Mouse (Mus musculus) gastrocnemius, adult 8-10 months (tissue): ENCODE data around the gene Ube2b. TPM values are rescaled to one million over a fixed set of nuclear protein-coding genes. Genes with fewer than 3 reads are reported as not detected.

Experiments
- DNase-seq, 2 experiments: peaks; one replicate each; pipeline ENCODE4 v3.0.0; 2022; ENCODE audit warnings: low spot score in 2 of 2
- total RNA-seq, 4 experiments: library from RNA; stranded (reverse); gene quantifications; 2 replicates each; pipeline ENCODE4 v1.2.4; 2022

The Ube2b gene
- total RNA-seq, 4 experiments from 2014 or later = 518 to 669 (median 555) TPM

DNA sequence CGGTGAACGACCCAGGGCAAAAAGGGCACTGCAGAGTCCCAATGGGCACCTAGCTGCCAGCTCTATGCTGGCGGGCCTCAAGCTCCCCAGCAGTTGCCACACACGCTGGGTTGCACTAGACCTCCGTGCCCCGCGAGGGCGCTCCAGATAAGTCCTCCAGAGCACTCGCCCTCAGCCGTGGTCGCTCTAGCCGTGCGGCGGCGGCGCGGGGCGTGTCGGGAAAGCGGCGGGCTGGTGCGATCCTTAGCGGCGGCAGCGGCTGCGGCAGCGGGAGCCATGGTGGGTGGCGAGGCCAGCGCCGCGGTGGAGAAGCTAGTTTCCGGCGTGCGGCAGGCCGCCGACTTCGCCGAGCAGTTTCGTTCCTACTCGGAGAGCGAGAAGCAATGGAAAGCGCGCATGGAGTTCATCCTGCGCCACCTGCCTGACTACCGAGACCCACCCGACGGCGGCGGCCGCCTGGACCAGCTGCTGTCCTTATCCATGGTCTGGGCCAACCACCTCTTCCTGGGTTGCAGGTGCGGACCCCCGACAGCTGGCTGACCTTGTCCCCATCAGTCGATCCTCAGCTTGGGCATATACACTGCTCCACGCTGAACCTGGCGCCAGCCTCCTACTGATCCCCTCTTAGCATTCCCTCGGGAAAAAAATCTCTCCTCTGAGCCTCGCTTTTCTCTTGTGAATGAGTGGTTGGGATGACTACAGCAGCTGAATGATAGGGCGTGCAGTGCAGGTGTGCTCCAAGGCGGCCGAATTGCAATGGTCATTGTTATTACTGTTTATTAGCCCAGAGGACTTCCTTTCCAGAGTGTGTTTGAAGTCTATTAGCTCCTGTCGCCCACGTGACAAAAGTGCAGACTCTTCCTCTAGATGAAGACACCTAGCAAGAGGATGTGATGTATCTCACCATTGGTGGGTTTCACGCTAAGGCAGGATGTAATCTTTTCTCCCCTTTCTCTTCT lies 32.8 kb downstream of the Ube2b start, which contains the start of gene Cdkn2aipnl:
Gene Cdkn2aipnl (plus strand): TSS at position 219 of the 959 bp plus-strand sequence.
- peak; percentile 95 for DNase-seq

DNA sequence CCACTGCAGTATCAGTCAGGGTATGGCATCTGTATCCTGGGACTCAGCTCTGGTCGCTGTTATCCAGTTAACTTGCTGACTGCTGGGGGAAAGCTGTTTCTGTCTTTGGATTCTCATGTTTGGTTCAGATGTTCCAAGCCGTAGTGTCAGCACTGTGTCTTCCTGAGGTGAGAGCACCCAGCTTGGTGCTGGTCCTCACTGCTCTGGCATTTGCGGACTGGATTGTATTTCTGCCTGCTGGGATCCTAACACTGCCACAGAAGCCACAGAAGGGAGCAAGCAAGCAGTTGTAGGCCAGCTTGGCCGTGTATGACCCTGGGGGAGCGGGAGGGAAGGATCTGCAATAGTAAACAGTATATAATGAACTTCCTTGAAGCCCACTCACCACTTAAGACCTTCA lies 33.9 kb downstream of the Ube2b start:
- no peak for DNase-seq

DNA sequence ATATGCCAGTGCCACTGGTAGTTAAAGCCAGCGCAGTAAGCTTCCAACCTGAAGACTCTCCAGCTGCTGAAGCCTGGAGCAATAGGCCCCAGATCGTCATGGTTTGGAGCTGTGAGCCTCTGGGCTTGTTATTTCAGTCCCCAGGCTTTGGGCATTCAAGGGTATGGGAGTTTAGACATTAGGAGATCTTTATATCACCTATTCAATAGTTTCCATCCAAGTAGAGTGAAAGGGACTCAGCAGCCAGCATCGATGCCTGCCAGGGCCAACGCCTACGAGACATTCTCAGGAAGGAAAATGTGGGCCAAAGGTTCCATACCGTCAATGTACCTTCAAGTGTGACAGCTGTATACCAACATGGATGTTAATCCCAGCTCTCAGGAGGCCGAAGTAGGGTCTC lies 38.3 kb downstream of the Ube2b start:
- DNase-seq = no peak

DNA sequence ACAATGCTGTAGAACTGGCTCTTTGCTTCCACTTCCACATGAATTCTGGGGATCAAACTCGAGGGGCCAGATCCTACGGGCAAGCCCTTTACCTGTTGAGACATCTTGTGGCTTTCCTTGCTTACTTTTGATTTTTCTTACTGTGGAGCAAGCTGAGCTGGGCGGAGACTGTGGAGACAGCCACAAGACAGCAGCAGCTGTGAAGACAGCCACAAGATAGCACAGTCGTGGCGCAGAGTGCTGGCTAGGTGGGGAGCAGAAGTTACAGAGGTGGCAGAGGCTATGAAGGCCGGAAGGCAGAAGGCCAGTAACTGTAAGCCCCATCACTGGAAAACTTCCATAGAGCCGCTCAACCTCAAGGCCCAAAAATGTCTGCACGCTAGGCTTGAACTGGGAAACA lies 38.8 kb downstream of the Ube2b start:
- DNase-seq = no peak

DNA sequence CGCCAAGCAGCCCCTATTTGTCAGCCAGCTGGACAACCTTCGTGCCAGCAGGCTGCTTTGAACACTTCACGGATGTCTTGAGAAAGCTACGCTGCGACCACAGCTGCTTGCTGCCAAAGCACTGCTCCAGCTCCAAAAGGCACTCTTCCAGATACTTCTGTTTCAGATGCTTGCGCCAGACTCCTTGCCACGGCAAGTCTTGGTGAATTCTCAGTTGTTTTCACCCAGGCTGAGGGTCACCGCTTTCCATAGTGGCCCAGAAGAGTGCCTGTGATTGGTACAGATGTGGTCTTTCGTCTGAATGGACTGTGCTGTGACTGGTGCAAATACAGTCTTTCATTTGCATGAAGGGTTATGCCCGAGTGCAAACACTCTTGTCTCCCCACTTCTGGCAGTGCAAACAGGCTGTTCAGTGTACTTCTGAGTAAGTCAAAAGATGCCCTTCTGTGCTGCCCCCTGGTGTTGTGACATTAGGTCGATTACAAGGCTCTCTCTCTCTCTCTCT lies 39.5 kb downstream of the Ube2b start:
- DNase-seq = peak in 1 of 2 experiments; percentile 46

DNA sequence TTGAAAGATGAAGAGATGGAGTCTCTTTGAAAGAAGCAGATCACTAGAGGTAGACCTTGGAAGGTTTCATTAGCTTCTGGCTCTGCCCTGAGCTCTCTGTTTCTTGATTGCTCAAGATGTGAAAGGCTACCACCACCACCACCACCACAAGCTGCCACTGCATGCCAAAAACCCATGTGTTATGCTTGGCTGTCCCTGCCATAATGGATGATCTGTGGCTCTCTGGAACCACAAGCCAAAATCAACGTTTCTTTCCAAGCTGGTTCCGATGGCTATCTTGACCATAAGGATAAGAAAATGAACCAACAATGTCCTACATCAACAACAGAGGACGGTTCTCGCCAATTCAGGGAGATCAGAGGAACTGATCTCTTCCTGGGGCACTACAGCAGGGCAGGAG lies 40.5 kb downstream of the Ube2b start:
- no peak for DNase-seq

DNA sequence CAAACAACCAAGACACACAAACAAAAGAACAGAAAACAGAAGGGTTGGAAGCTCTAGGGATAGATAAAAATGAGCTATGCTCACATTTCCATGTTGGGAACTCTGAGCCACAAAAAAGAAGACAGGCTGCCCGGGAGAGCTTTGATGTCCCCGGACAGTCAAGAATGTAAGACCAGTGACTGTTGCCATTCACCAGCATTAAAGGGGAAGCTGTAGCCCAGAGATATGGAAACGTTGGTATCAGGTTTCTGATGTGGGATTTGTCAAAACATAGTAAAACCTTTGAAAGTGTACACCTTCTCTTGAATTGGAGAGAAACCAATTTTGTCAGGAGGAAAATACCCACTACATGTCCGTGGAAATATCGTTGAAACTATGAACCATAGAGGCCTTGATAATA lies 41.1 kb downstream of the Ube2b start:
- DNase-seq = no peak

DNA sequence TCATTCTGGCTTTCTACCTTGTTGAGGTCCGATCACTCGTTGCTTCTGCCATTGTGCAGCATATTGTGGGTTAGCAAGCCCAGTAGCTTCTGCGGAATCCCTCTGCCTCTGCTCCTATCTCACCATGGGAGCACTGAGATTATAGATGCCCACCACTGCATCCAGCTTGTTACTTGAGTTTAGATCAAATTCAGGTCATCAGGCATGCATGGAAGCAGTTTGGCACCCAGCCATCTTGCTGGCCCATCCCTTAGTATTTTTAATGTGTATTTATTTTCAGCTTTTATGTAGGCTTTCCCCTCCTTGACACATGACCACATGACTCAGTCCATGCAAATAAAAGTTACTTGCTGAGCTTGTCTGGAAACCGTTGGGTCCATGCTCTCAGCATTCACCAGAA lies 42.8 kb downstream of the Ube2b start:
- DNase-seq = no peak

DNA sequence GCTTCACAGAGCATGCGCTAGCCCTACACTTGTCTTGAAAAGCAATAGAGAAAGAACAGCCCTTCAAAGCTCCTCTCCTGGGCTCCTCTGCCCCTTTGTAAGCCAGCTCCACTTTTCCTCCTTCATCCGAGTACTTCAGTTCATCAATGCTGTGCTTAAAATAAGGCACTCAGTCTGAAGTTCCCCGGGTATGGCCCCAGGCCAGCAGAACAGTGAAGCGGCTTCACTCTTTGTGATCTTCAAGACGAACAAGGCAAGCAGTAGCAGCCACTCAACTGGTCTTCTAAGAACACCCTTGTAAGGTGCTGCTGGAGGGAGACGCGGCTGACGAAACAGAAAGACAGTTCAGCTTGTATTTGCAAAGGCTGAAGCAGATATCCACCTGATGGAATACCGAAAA lies 44.5 kb downstream of the Ube2b start:
- DNase-seq = no peak

DNA sequence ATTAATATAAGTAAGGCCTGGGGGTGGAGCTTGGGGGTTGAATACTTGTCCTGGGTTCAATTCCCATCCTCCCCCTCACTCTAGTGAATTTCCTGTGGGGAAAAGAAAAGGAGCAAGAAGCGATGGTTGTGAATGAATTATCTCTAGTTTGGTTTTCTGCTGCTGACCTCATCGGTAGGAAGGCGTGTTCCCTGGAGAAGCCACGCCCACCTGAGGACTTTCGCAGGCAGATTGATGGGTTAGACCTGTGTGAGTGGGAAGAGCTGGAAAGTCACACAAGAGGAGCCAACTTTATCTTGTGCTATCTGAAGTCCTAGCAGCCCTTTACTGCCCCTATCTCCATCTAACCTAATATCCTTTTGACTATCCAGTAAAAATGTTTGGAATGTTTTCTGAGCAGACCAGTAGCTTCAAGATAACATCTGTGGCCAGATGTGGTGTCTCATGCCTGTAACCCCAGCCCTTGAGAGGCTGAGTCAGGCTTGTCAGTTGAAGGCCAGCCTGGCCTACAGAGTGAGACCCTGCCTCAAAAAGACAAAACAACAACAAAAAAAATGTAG lies 48.6 kb downstream of the Ube2b start:
- no peak for DNase-seq

DNA sequence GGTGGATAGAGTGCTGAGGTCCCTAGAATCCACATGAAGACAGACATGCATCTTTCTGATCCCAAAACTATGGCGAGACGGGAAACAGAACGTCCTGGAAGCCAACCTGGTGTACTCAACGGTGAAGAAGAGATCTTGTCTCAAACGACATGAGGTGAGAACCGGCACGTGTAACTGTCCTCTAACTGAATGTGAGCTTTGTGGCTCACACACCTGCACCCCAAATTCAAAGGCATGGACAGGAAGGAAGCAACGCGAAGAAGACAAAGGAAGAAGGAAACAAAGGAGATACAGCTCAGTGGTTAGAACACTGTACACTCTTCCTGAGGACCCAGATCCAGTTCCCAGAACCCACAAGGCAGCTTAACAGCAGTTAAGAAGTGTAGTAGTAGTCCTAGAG lies 50.6 kb downstream of the Ube2b start:
- no peak for DNase-seq

DNA sequence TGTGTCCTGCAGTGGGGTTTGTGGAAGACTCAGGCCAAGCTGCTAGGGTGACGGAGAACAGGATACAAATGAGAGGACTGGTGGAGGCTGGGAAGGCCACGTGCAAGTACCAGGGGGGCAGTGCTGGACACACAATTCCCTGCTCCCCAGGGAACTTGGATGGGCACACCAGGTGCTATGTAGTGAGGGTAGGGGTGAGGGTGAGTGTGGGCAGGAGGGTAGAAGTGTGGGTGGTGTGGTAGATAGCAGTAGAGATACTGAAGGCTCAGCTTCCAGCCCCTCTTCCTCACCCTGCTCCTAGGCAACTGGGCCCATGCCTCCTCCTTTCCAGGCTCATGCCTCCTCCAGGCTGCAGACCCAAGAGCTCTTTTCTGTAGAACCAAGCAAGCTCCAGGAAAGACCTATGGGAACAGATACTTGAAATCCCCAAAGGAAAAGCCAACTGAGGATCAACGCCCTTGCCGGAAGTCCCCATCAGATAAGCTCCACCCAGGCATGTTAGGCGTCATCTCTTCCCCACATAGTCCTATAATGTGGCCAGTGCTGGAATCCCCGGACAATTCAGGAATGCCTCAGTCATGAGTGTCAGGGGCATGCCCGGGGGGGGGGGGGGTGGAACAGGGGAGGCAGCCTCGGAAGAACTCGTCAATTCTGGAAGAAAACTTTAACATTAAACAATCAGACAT lies 51.3 kb downstream of the Ube2b start:
- no peak for DNase-seq

DNA sequence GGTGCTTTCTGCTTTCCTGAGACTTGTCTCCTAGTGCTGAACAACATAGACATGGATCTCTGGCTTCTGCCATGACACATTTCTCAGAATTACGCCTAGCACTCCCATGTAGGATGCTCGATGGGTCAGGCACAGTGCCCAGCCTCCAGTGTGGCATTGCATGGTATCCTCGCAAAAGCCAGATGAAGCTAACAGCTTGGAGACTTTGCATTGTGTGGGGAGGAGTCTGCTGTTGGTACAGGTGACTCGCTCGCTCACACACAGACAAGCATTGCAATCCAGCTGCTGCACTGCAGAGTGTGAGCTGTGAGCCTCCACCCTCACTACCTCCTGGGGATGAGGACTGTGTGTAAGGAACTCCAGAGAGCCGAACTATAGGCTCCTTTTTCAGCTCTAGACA lies 54.4 kb downstream of the Ube2b start:
- no peak for DNase-seq

DNA sequence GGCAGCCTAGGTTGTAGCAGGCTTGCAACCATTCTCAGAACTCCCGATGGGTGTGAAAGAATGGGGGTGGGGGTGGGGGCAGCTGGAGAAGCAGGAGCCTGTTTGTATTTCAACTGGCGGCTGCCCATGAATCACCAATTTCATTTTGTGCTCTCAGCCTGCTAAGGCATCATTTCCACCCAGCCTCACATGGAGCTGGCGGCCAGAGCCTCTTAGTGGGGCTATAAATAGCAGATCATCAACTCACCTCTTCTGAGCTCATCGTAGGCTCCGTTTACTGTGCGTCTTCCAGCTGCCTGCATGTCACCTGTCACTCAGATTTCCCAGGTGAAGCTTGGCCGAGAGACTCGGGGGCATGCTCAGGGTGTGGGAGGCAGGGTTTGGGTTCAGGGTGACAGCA lies 55.0 kb downstream of the Ube2b start:
- peak; percentile 53 to 64 for DNase-seq

DNA sequence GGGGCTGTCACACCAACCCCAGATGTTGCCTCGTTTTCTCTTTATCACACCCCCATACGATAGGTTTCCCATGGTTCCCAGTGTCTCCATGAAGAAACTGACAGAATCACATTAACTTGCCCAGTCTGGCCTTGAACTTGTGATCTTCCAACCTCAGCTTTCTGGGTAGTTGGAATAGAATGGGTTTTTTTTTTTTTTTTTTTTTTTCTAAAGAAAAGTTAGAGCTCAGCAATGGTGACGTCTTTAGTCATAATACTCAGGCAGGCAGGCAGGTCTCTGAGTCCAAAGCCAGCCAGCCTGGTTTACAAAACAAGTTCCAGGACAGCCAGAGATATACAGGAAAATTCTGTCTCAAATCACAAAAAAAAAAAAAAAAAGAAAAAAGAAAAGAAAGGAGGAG lies 56.3 kb downstream of the Ube2b start:
- no peak for DNase-seq

DNA sequence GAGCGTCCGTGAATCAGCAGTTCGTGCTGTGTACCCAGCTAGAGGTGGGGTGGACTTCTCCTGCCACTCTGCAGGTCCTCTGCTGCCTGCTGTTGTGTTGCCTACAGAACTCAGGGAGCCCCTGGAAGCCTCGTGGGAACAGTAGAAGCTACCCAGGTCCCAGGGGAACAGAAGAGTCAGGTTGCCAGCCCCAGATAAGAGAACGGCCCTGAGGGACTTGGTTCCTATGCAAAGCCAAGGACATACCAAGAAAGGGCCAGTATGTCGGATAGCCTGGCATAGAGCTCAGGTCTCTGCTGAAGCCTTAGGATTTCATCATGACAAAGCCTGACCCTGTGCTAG lies 57.1 kb downstream of the Ube2b start:
- no peak for DNase-seq

DNA sequence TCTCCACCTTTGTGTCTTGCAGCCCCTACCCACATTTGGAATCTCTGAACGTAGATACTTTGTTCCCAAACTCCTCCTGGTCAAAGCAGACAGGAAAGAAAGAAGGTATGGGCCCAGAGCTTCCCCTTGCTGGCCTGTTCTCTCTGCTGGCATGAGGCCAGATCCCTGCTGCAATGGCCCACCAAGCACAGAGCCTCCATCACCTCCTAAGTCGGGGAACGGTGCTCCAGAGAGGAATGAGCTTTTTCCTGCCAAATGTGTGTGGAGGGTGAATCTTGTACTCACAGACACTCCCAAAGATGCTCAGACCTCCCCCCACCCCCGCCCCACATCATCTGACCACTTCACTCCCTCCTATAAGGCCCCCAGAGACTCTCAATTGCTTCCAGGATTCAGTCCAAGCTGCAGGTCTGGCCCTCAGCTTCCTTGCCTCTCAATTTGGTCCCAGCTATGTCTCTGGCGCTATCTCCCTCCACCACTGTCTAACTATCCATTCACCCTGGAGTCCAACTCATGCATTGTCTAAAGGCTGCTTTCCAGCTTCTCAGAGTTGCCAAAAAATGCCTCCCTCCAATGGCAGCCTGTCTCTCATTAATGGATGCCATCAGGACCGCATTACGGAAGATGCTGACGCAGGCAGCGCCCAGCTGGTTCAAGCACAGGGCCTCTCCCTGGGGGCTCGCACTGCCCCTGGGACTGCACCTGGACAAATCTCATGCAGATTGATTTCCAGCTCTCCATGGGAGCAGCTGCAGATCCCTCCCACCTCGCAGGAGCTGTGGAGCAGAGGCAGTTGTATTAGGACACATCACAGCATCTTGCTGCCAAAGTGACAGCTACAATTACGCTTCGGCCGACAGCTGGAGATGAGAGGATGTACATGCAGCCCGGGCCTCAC lies 57.7 kb downstream of the Ube2b start:
- peak; percentile 49 to 57 for DNase-seq

DNA sequence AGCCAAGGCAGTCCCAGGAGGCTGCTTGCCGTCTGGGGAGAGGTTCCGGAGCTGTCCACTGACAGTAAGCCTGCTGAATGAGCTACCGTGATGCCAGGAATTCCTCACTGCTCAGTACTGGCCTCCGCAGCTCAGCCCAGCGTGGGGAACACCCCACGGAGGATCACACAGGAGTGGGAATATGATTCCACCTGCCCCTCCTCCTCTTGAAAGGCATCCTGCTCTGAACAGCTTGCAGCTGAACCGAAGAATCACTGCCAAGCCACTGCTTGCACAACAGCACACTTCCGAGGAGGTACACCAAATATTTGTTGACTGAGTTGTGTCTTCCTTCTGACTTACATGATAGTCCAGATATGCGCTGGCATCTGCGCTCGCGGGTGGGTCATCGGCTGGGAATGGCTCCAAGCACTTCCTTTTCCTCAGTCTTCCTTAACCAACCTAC lies 60.0 kb downstream of the Ube2b start:
- peak; percentile 55 to 56 for DNase-seq

DNA sequence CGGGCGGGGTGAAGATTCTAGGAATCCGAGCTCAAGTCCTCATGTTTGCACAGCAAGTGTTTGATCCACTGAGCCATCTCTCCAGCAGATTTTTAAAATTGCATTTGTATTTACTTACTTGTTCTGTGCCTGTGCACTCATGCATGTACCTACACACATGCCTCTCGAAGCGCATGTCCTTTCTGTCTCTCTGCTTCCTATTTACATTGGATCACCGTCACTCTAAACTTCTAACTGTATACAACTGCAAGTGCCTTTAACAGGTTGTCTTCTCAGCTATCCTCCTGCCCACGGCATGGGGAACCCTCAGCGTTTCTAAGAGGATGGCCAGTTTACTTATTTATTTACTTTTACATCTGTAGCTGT lies 61.0 kb downstream of the Ube2b start:
- DNase-seq = no peak

DNA sequence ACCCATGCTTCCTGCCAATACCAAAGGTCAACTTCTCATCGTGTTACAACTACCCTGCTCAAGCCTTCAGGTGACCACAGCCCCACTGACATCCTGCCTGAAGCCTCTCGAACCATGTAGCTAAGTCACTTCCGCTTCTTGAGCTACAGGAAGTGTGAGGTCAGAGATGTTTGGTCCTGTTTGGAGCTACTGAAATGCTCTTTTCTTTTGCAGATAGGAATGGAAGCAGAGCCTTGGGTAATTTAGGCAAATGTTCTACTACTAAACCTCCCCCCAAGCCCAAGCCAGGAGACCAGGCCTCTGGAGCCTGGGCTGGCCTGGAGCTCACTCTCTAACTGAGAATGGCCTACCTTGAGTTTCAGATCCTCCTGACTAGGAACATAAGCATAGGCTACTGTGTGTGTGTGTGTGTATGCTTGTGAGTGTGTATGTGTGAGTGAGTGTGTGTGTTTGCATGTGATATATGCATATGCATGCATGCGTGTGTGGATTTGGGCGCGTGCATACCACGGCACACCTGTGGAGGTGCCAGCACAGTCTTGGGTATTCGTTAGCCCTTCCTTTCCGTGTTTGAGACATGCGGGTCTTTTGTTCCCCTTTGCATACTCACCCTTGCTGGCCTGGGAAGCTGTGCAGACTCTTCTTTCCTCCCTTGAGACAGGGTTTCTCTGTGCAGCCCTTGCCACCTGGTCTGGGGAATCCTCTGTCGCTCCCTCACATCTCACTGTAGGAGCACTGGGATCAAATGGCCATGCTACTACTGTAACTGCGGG lies 61.6 kb downstream of the Ube2b start:
- DNase-seq = no peak
